Mouse (Mus musculus): ENCODE results near the gene Miip.

- TF ChIP-seq CTCF (IDR thresholded peaks at IDR 0.05; ENCODE audit: borderline replicate concordance, insufficient read depth, low read length) (no peak), POLR2A (IDR thresholded peaks at IDR 0.05; ENCODE audit: low read depth, low read length) (no peak)
Measured at GRCm38 (mm10) chr4:147878537-147878936, 9.9 kb upstream of the Miip start.
